Mouse (Mus musculus) E14TG2a.4 (cell line): ENCODE results near the gene Atp6v0c.
A peak's percentile ranks its signal among the peaks of the same experiment; 100 is the strongest.

Source experiments
- CTCF ChIP-seq: conservative IDR thresholded peaks from 2 replicates; pipeline ENCODE4 v1.5.1; 2014; ENCODE audit warnings: low read length
- NANOG ChIP-seq: IDR thresholded peaks from 2 replicates; pipeline ENCODE4 v1.6.1; 2014; ENCODE audit warnings: borderline replicate concordance, low read length, mixed read lengths
- POU5F1 ChIP-seq: IDR thresholded peaks from 2 replicates; pipeline ENCODE4 v1.6.1; 2014; ENCODE audit warnings: low read length, borderline replicate concordance

GRCm38 (mm10) chr17:24131570-24131969 lies 37.9 kb downstream of the Atp6v0c start:
- peak; percentile 43 for TF ChIP-seq CTCF
- no peak for TF ChIP-seq POU5F1
- TF ChIP-seq NANOG: no peak
